Mouse (Mus musculus): ENCODE data around the gene Rsph6a. TPM values are rescaled to one million over a fixed set of nuclear protein-coding genes. Genes with fewer than 3 reads are reported as not detected.

Gene Rsph6a
- polyA plus RNA-seq, 1 experiment, result not detected

GRCm38 (mm10) chr7:19093174-19093521 is 38.7 kb downstream of the Rsph6a start:
- TF ChIP-seq CTCF (IDR thresholded peaks at IDR 0.05; ENCODE audit: insufficient read depth, low read depth, low read length), result peak; percentile 82
- no peak for TF ChIP-seq POLR2A (IDR thresholded peaks at IDR 0.05; ENCODE audit: insufficient read depth, low read depth, low read length)
- 5% methylated on average over 15 of the region's 15 CpGs for WGBS
- peak overlapping the region; percentile 21; the same call in 1 of the 2 replicates for H3K27ac ChIP-seq (ENCODE audit: insufficient read depth, low read depth, low read length)
- peak overlapping the region; percentile 54 for H3K4me3 ChIP-seq (ENCODE audit: insufficient read depth, low read depth, low read length)
- peaks cover 36% of the 10 kb centered on the region for H3K4me1 ChIP-seq (ENCODE audit: control insufficient read depth, insufficient read depth, low read length)

GRCm38 (mm10) chr7:19093537-19094385 is 39.3 kb downstream of the Rsph6a start:
- peak overlapping the region; percentile 27; the same call in 1 of the 2 replicates for H3K27ac ChIP-seq (ENCODE audit: insufficient read depth, low read depth, low read length)
- under 1% methylated on average over 45 of the region's 45 CpGs for WGBS
- H3K4me1 ChIP-seq (ENCODE audit: control insufficient read depth, insufficient read depth, low read length), result peaks cover 36% of the 10 kb centered on the region
- peak overlapping the region; percentile 54 for H3K4me3 ChIP-seq (ENCODE audit: insufficient read depth, low read depth, low read length)
- TF ChIP-seq POLR2A (IDR thresholded peaks at IDR 0.05; ENCODE audit: insufficient read depth, low read depth, low read length) (no peak), CTCF (IDR thresholded peaks at IDR 0.05; ENCODE audit: insufficient read depth, low read depth, low read length) (no peak)

DNA sequence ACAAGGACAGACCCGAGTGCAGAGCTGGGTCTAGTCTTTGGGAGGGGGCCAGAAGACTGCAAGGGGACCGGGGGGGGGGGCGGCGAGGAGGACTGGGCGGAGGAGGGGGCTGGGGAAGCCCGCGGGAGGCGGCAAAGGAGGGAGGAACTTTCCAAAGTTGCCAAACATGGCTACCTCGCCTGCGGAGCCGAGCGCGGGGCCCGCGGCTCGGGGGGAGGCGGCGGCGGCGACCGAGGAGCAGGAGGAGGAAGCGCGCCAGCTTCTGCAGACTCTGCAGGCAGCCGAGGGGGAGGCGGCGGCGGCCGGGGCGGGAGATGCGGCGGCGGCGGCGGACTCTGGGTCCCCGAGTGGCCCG is 40.0 kb downstream of the Rsph6a start, which contains the start of gene Six5:
Gene Six5 (plus strand): TSS at position 124 of the 355 bp plus-strand sequence.
- TF ChIP-seq POLR2A (IDR thresholded peaks at IDR 0.05; ENCODE audit: insufficient read depth, low read depth, low read length) (no peak), CTCF (IDR thresholded peaks at IDR 0.05; ENCODE audit: insufficient read depth, low read depth, low read length) (no peak)
- WGBS, result under 1% methylated on average over 15 of the region's 36 CpGs
- H3K27ac ChIP-seq (ENCODE audit: insufficient read depth, low read depth, low read length), result peak within 1 kb of the TSS; percentile 27; the same call in 1 of the 2 replicates

DNA sequence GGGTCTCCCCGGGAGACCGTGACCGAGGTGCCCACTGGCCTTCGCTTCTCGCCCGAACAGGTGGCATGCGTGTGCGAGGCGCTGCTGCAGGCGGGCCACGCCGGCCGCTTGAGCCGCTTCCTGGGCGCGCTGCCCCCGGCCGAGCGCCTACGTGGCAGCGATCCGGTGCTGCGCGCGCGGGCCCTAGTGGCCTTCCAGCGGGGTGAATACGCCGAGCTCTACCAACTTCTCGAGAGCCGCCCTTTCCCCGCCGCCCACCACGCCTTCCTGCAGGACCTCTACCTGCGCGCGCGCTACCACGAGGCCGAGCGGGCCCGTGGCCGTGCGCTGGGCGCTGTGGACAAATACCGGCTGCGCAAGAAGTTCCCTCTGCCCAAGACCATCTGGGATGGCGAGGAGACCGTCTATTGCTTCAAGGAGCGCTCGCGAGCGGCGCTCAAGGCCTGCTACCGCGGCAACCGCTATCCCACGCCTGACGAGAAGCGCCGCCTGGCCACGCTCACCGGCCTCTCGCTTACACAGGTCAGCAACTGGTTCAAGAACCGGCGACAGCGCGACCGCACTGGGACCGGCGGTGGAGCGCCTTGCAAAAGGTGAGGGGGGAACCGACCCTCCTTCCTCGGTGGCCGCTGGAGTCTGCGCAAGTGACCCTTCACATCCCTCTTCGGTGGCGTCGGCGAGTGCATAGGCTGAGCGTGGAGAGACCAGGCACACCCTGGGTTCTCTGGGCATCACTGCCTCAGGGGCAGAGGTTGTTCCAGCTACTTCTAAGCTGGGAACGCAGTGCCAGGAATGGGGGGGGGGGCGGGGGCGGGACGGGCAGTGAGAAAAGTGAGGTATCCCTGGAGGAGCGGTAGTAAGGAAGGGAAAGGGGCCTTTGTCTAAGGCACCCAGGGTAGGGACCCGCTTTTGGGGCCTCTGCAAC is 40.6 kb downstream of the Rsph6a start:
- no peak for TF ChIP-seq CTCF (IDR thresholded peaks at IDR 0.05; ENCODE audit: insufficient read depth, low read depth, low read length)
- no peak for TF ChIP-seq POLR2A (IDR thresholded peaks at IDR 0.05; ENCODE audit: insufficient read depth, low read depth, low read length)
- Histone ChIP-seq H3K27ac (ENCODE audit: insufficient read depth, low read depth, low read length) (no peak overlapping the region), H3K4me1 (ENCODE audit: control insufficient read depth, insufficient read depth, low read length) (peaks cover 36% of the 10 kb centered on the region), H3K4me3 (ENCODE audit: insufficient read depth, low read depth, low read length) (peak overlapping the region; percentile 54)
- 1% methylated on average over 87 of the region's 87 CpGs for WGBS

More for the DNA sequence above, 40.0 kb downstream of the Rsph6a start, which contains the start of gene Six5:
- Histone ChIP-seq H3K4me1 (ENCODE audit: control insufficient read depth, insufficient read depth, low read length) (peaks cover 36% of the 10 kb centered on the region), H3K4me3 (ENCODE audit: insufficient read depth, low read depth, low read length) (peak within 1 kb of the TSS; percentile 54)

GRCm38 (mm10) chr7:19095751-19096110 is 41.2 kb downstream of the Rsph6a start:
- H3K27ac ChIP-seq (ENCODE audit: insufficient read depth, low read depth, low read length), result no peak overlapping the region
- H3K4me3 ChIP-seq (ENCODE audit: insufficient read depth, low read depth, low read length), result no peak overlapping the region
- TF ChIP-seq CTCF (IDR thresholded peaks at IDR 0.05; ENCODE audit: insufficient read depth, low read depth, low read length), result no peak
- no peak for TF ChIP-seq POLR2A (IDR thresholded peaks at IDR 0.05; ENCODE audit: insufficient read depth, low read depth, low read length)
- WGBS, result 7% methylated on average over 19 of the region's 19 CpGs
- H3K4me1 ChIP-seq (ENCODE audit: control insufficient read depth, insufficient read depth, low read length), result peaks cover 36% of the 10 kb centered on the region

DNA sequence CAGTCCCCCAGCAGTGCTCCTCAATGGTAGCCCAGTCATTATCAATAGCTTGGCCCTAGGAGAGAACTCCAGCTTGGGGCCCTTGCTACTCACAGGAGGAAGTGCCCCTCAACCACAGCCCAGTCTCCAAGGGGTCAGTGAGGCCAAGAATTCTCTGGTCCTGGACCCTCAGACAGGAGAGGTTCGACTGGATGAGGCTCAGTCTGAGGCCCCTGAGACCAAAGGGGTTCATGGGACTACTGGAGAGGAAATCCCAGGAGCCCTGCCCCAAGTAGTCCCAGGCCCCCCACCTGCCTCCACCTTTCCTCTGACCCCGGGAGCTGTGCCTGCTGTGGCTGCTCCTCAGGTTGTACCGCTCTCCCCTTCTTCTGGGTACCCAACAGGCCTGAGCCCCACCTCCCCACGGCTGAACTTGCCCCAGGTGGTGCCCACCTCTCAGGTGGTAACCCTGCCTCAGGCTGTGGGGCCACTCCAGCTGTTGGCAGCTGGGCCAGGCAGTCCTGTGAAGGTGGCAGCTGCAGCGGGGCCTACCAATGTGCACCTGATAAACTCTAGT is 42.0 kb downstream of the Rsph6a start:
- H3K4me1 ChIP-seq (ENCODE audit: control insufficient read depth, insufficient read depth, low read length), result peaks cover 36% of the 10 kb centered on the region
- H3K27ac ChIP-seq (ENCODE audit: insufficient read depth, low read depth, low read length), result no peak overlapping the region
- TF ChIP-seq POLR2A (IDR thresholded peaks at IDR 0.05; ENCODE audit: insufficient read depth, low read depth, low read length) (no peak), CTCF (IDR thresholded peaks at IDR 0.05; ENCODE audit: insufficient read depth, low read depth, low read length) (no peak)
- H3K4me3 ChIP-seq (ENCODE audit: insufficient read depth, low read depth, low read length), result no peak overlapping the region
- WGBS, result 73% methylated on average over 5 of the region's 5 CpGs

DNA sequence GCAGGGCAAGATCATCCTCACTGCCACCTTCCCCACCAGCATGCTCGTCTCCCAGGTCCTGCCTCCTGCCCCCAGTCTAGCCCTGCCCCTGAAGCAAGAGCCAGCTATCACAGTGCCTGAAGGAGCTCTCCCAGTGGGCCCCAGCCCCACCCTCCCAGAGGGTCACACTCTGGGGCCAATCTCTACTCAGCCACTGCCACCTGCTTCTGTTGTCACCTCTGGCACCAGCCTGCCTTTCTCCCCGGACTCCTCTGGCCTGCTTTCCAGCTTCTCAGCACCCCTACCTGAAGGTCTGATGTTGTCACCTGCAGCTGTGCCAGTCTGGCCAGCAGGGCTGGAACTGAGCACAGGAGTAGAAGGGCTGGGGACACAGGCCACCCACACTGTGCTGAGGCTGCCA is 42.7 kb downstream of the Rsph6a start:
- Histone ChIP-seq H3K4me1 (ENCODE audit: control insufficient read depth, insufficient read depth, low read length) (peaks cover 36% of the 10 kb centered on the region), H3K27ac (ENCODE audit: insufficient read depth, low read depth, low read length) (no peak overlapping the region), H3K4me3 (ENCODE audit: insufficient read depth, low read depth, low read length) (no peak overlapping the region)
- 77% methylated on average over 2 of the region's 2 CpGs for WGBS
- no peak for TF ChIP-seq CTCF (IDR thresholded peaks at IDR 0.05; ENCODE audit: insufficient read depth, low read depth, low read length)
- TF ChIP-seq POLR2A (IDR thresholded peaks at IDR 0.05; ENCODE audit: insufficient read depth, low read depth, low read length), result no peak

GRCm38 (mm10) chr7:19097863-19098262 is 43.4 kb downstream of the Rsph6a start:
- no peak overlapping the region for H3K4me3 ChIP-seq (ENCODE audit: insufficient read depth, low read depth, low read length)
- H3K4me1 ChIP-seq (ENCODE audit: control insufficient read depth, insufficient read depth, low read length), result peaks cover 29% of the 10 kb centered on the region
- no peak for TF ChIP-seq CTCF (IDR thresholded peaks at IDR 0.05; ENCODE audit: insufficient read depth, low read depth, low read length)
- no peak for TF ChIP-seq POLR2A (IDR thresholded peaks at IDR 0.05; ENCODE audit: insufficient read depth, low read depth, low read length)
- no peak overlapping the region for H3K27ac ChIP-seq (ENCODE audit: insufficient read depth, low read depth, low read length)
